Mouse (Mus musculus): ENCODE data around the gene Plekhb1. TPM values are rescaled to one million over a fixed set of nuclear protein-coding genes. Genes with fewer than 3 reads are reported as not detected.

The Plekhb1 gene
- total RNA-seq, 2 experiments from 2014 or later = 161 to 194 TPM

- DNase-seq (ENCODE audit: extremely low spot score in 1 of 2, low spot score in 1 of 2) = no peak
These were observed 4.1 kb downstream of the Plekhb1 start for GRCm38 (mm10) chr7:100658093-100658578.

- DNase-seq (ENCODE audit: extremely low spot score in 1 of 2, low spot score in 1 of 2) = no peak
These were observed 5.5 kb downstream of the Plekhb1 start for GRCm38 (mm10) chr7:100656739-100657138.

GRCm38 (mm10) chr7:100654441-100654840 is 7.8 kb downstream of the Plekhb1 start:
- no peak for DNase-seq (ENCODE audit: extremely low spot score in 1 of 2, low spot score in 1 of 2)

GRCm38 (mm10) chr7:100653480-100654266 is 8.5 kb downstream of the Plekhb1 start:
- no peak for DNase-seq (ENCODE audit: extremely low spot score in 1 of 2, low spot score in 1 of 2)

GRCm38 (mm10) chr7:100651011-100651410 is 11.2 kb downstream of the Plekhb1 start:
- peak in 1 of 2 experiments; percentile 5 for DNase-seq (ENCODE audit: extremely low spot score in 1 of 2, low spot score in 1 of 2)

- peak in 1 of 2 experiments; percentile 3 for DNase-seq (ENCODE audit: extremely low spot score in 1 of 2, low spot score in 1 of 2)
These were observed 11.8 kb downstream of the Plekhb1 start for GRCm38 (mm10) chr7:100650421-100650820.

- no peak for DNase-seq (ENCODE audit: extremely low spot score in 1 of 2, low spot score in 1 of 2)
These were observed 12.4 kb downstream of the Plekhb1 start for GRCm38 (mm10) chr7:100649826-100650225.

GRCm38 (mm10) chr7:100649095-100649494 is 13.1 kb downstream of the Plekhb1 start:
- no peak for DNase-seq (ENCODE audit: extremely low spot score in 1 of 2, low spot score in 1 of 2)

- DNase-seq (ENCODE audit: extremely low spot score in 1 of 2, low spot score in 1 of 2) = peak; percentile 62 to 83
These were observed 17.1 kb downstream of the Plekhb1 start for GRCm38 (mm10) chr7:100645147-100645546.

GRCm38 (mm10) chr7:100642413-100642812 is 19.8 kb downstream of the Plekhb1 start:
- no peak for DNase-seq (ENCODE audit: extremely low spot score in 1 of 2, low spot score in 1 of 2)

- no peak for DNase-seq (ENCODE audit: extremely low spot score in 1 of 2, low spot score in 1 of 2)
These were observed 24.6 kb downstream of the Plekhb1 start for GRCm38 (mm10) chr7:100637657-100638056.

- no peak for DNase-seq (ENCODE audit: extremely low spot score in 1 of 2, low spot score in 1 of 2)
These were observed 37.7 kb downstream of the Plekhb1 start for GRCm38 (mm10) chr7:100624538-100624937.

GRCm38 (mm10) chr7:100622277-100622676 is 39.9 kb downstream of the Plekhb1 start:
- DNase-seq (ENCODE audit: extremely low spot score in 1 of 2, low spot score in 1 of 2) = no peak

GRCm38 (mm10) chr7:100616121-100616857 is 45.9 kb downstream of the Plekhb1 start:
- no peak for DNase-seq (ENCODE audit: extremely low spot score in 1 of 2, low spot score in 1 of 2)

- no peak for DNase-seq (ENCODE audit: extremely low spot score in 1 of 2, low spot score in 1 of 2)
These were observed 53.3 kb downstream of the Plekhb1 start for GRCm38 (mm10) chr7:100608910-100609309.

- peak; percentile 48 to 60 for DNase-seq (ENCODE audit: extremely low spot score in 1 of 2, low spot score in 1 of 2)
These were observed 54.0 kb downstream of the Plekhb1 start, which contains the start of gene Mrpl48 for GRCm38 (mm10) chr7:100608130-100608741. Mrpl48 (minus strand) TSS chr7:100608301.

GRCm38 (mm10) chr7:100607214-100608129 is 54.7 kb downstream of the Plekhb1 start, which contains the start of gene Rab6a:
Rab6a (plus strand) TSS chr7:100607410.
- DNase-seq (ENCODE audit: extremely low spot score in 1 of 2, low spot score in 1 of 2) = peak; percentile 84 to 90

GRCm38 (mm10) chr7:100600211-100600610 is 62.0 kb downstream of the Plekhb1 start:
- DNase-seq (ENCODE audit: extremely low spot score in 1 of 2, low spot score in 1 of 2) = no peak

GRCm38 (mm10) chr7:100593349-100593748 is 68.9 kb downstream of the Plekhb1 start:
- no peak for DNase-seq (ENCODE audit: extremely low spot score in 1 of 2, low spot score in 1 of 2)

All from layer of hippocampus, postnatal 25 days (tissue).